17 mouse cellular contexts compared by ENCODE assay signal in the genomic region with DNA sequence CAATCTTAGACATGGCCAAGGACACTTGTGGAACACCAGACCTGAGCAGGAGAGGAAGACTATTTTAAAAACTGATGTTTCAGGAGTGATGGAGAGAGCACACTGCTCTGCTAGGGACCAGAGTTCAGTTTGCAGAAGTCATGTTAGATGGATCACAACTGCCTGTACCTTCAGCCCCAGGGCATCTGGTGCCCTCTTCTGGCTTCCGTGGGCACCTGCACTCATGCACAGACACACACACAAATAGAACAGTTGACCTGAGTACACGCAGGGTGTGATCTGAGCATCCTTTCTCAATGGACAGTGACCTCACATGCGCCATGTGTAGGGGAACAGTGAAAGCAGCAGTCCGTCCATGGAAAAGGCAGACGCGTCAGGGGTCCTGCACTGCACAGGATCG. TPM values are rescaled to one million over a fixed set of nuclear protein-coding genes. Genes with fewer than 3 reads are reported as not detected.
DNase-seq lines count a peak whose midpoint lies in the region; ATAC-seq and TF ChIP-seq lines count a peak whose summit lies in the region.
"Had no signal": no experiment of that assay in that cellular context is flagged by ENCODE, and none has a peak within 500 bp of the region (broad histone marks: within the 10 kb centered on the region; RNA-seq: fewer than 3 reads in every experiment).

No protein-coding gene starts in this region.

- no peak for DNase-seq in gastrocnemius, adult 2 months
- no peak for DNase-seq in gastrocnemius, adult 8-10 months (ENCODE audit: low spot score in 2 of 2)
- DNase-seq in liver, postnatal 0 days = no peak
- no peak for DNase-seq in liver, embryonic 11.5 days (ENCODE audit: low spot score)
- peak; percentile 24 for DNase-seq in A20 (ENCODE audit: low read depth, low spot score)
- no peak for DNase-seq in urinary bladder, postnatal 4 days (ENCODE audit: low spot score in 2 of 2)
- no peak for DNase-seq in embryo, embryonic 10.5 days (ENCODE audit: low spot score)
- DNase-seq: adrenal gland, adult 8-10 months; cerebellum, postnatal 14 days; heart, adult 18-20 months; right cerebral cortex, postnatal 14 days had no signal

- peak; percentile 27; the same call in 1 of the 2 replicates for TF ChIP-seq CTCF in gastrocnemius, adult 2 months (IDR thresholded peaks at IDR 0.05)
- TF ChIP-seq CTCF in liver, postnatal 0 days (IDR thresholded peaks at IDR 0.05; ENCODE audit: low read depth) = peak; percentile 56
- 0 out of 2 replicates have a peak, but pooled peaks have one; percentile 8 for TF ChIP-seq CTCF in cortical plate, adult 2 months (IDR thresholded peaks at IDR 0.05; ENCODE audit: extremely low read depth, insufficient read depth, low read length)

- no peak overlapping the region for H3K27ac ChIP-seq in gastrocnemius, adult 2 months
- H3K27ac ChIP-seq in liver, postnatal 0 days (ENCODE audit: low read depth) = no peak overlapping the region
- no peak overlapping the region for H3K27ac ChIP-seq in liver, embryonic 11.5 days (ENCODE audit: low read depth, low read length)
- no peak overlapping the region for H3K27ac ChIP-seq in cortical plate, adult 2 months (ENCODE audit: insufficient read depth, low read length)

- 94% methylated on average over 7 of the region's 7 CpGs for whole genome bisulfite sequencing in liver, postnatal 0 days (ENCODE audit: insufficient replicate concordance)
- WGBS in liver, embryonic 11.5 days = 96% methylated on average over 7 of the region's 7 CpGs

- H3K4me1 ChIP-seq in liver, postnatal 0 days (ENCODE audit: insufficient read depth) = no peaks in the 10 kb centered on the region
- H3K4me1 ChIP-seq in liver, embryonic 11.5 days (replicated peaks; ENCODE audit: control insufficient read depth, insufficient read depth, low read length) = no peaks in the 10 kb centered on the region; the same call in 1 of the 2 replicates
- H3K4me1 ChIP-seq in cortical plate, adult 2 months (ENCODE audit: control insufficient read depth, insufficient read depth, low read length) = no peaks in the 10 kb centered on the region

- no peak for TF ChIP-seq EP300 in liver, postnatal 0 days (IDR thresholded peaks at IDR 0.05; ENCODE audit: low read depth)

- no peaks in the 10 kb centered on the region for H3K27me3 ChIP-seq in liver, postnatal 0 days (ENCODE audit: insufficient read depth, low read length)
- no peaks in the 10 kb centered on the region for H3K27me3 ChIP-seq in liver, embryonic 11.5 days (replicated peaks; ENCODE audit: control insufficient read depth, insufficient read depth, low read length)

- no peak overlapping the region for H3K4me3 ChIP-seq in gastrocnemius, adult 2 months
- H3K4me3 ChIP-seq in liver, postnatal 0 days (ENCODE audit: low read depth, low read length) = no peak overlapping the region
- no peak overlapping the region for H3K4me3 ChIP-seq in liver, embryonic 11.5 days (ENCODE audit: low read depth, low read length)
- no peak overlapping the region for H3K4me3 ChIP-seq in cortical plate, adult 2 months (ENCODE audit: insufficient read depth, low read length)

- H3K9ac ChIP-seq in liver, postnatal 0 days (replicated peaks) = no peak overlapping the region
- H3K9ac ChIP-seq in liver, embryonic 11.5 days (ENCODE audit: low read depth, low read length) = no peak overlapping the region

- peaks cover 75% of the 10 kb centered on the region for H3K36me3 ChIP-seq in liver, postnatal 0 days (replicated peaks; ENCODE audit: insufficient read depth, low read length)
- H3K36me3 ChIP-seq in liver, embryonic 11.5 days (ENCODE audit: control insufficient read depth, insufficient read depth, low read length) = peaks cover 88% of the 10 kb centered on the region

- no peaks in the 10 kb centered on the region for H3K9me3 ChIP-seq in liver, postnatal 0 days (ENCODE audit: low read length)
- no peaks in the 10 kb centered on the region for H3K9me3 ChIP-seq in liver, embryonic 11.5 days (ENCODE audit: control insufficient read depth, low read length)

- no peak overlapping the region for H3K4me2 ChIP-seq in liver, postnatal 0 days (ENCODE audit: low read depth, low read length)
- no peak overlapping the region for H3K4me2 ChIP-seq in liver, embryonic 11.5 days
- H3K4me2 ChIP-seq: midbrain, embryonic 11.5 days had no signal

- no peak for TF ChIP-seq POLR2A in cortical plate, adult 2 months (IDR thresholded peaks at IDR 0.05; ENCODE audit: extremely low read depth, insufficient read depth, low read length)

- intact Hi-C loops in gastrocnemius, adult 2 months (cut with DNase I) = no loop called here

- no peak for ATAC-seq in liver, postnatal 0 days
- no peak for ATAC-seq in liver, embryonic 11.5 days (replicated peaks; ENCODE audit: low FRiP score)
- ATAC-seq: hindbrain, embryonic 16.5 days had no signal

RNA-seq across cellular contexts. Expression of gene Ctu2, which starts 7.9 kb away (rescaled TPM):
- total RNA-seq in gastrocnemius, adult 2 months (2021) = 1 to 10 TPM; 6.9 to 7.4 TPM
- total RNA-seq in gastrocnemius, adult 8-10 months (2022) = 1 to 10 TPM; 6.1 to 7.2 (median 6.7) TPM
- polyA plus RNA-seq in liver, postnatal 0 days (2015; fragmentation: Nextera tagmentation; extraction: Ambion mirVana) = 17.8 and 20.9 TPM in 2 replicates
- 51.9 and 55.6 TPM in 2 replicates for polyA plus RNA-seq in liver, embryonic 11.5 days (2014; fragmentation: Nextera tagmentation; extraction: Ambion mirVana)
- 43.5 and 43.6 TPM in 2 replicates for polyA plus RNA-seq in cortical plate, adult 2 months (2012; rRNA removed)

RNA-seq across cellular contexts. Expression of gene Rnf166, which starts 8.0 kb away (rescaled TPM):
- 10 to 100 TPM; 30.4 to 32.6 TPM for total RNA-seq in gastrocnemius, adult 2 months (2021)
- 10 to 100 TPM; 29.9 to 37.5 (median 32.4) TPM for total RNA-seq in gastrocnemius, adult 8-10 months (2022)
- 18.5 and 18.9 TPM in 2 replicates for polyA plus RNA-seq in liver, postnatal 0 days (2015; fragmentation: Nextera tagmentation; extraction: Ambion mirVana)
- polyA plus RNA-seq in liver, embryonic 11.5 days (2014; fragmentation: Nextera tagmentation; extraction: Ambion mirVana) = 24.7 and 26.8 TPM in 2 replicates
- polyA plus RNA-seq in cortical plate, adult 2 months (2012; rRNA removed) = 68.2 and 76.8 TPM in 2 replicates

RNA-seq across cellular contexts. Expression of gene Snai3, which starts 23.3 kb away (rescaled TPM):
- 10 to 100 TPM; 11.3 TPM for total RNA-seq in gastrocnemius, adult 2 months (2021)
- 10 to 100 TPM in 3 of 4 experiments, 1 to 10 TPM in 1; 8.9 to 15.4 (median 13.7) TPM for total RNA-seq in gastrocnemius, adult 8-10 months (2022)
- polyA plus RNA-seq in liver, postnatal 0 days (2015; fragmentation: Nextera tagmentation; extraction: Ambion mirVana) = 1.4 and 3.4 TPM in 2 replicates
- polyA plus RNA-seq in liver, embryonic 11.5 days (2014; fragmentation: Nextera tagmentation; extraction: Ambion mirVana) = 0.23 and 0.29 TPM in 2 replicates
- polyA plus RNA-seq in cortical plate, adult 2 months (2012; rRNA removed) = 0.93 and 1.2 TPM in 2 replicates
- total RNA-seq: adrenal gland, adult 8-10 months; layer of hippocampus, postnatal 10 days had no signal
- polyA plus RNA-seq: hindbrain, embryonic 16.5 days; limb, embryonic 11.5 days; midbrain, embryonic 11.5 days had no signal

RNA-seq across cellular contexts. Expression of gene Mvd, which starts 40.7 kb away (rescaled TPM):
- total RNA-seq in gastrocnemius, adult 2 months (2021) = 1 to 10 TPM; 5.1 to 6.4 TPM
- 1 to 10 TPM; 3.4 to 5.5 (median 4.8) TPM for total RNA-seq in gastrocnemius, adult 8-10 months (2022)
- polyA plus RNA-seq in liver, postnatal 0 days (2015; fragmentation: Nextera tagmentation; extraction: Ambion mirVana) = 4.9 and 5.8 TPM in 2 replicates
- 36.5 and 40.6 TPM in 2 replicates for polyA plus RNA-seq in liver, embryonic 11.5 days (2014; fragmentation: Nextera tagmentation; extraction: Ambion mirVana)
- polyA plus RNA-seq in cortical plate, adult 2 months (2012; rRNA removed) = 36.6 and 42.7 TPM in 2 replicates

RNA-seq across cellular contexts. Expression of gene Cyba, which starts 51.1 kb away (rescaled TPM):
- total RNA-seq in gastrocnemius, adult 2 months (2021) = 1 to 10 TPM; 6.7 to 7.7 TPM
- total RNA-seq in gastrocnemius, adult 8-10 months (2022) = 1 to 10 TPM; 3.8 to 8.6 (median 5.7) TPM
- polyA plus RNA-seq in liver, postnatal 0 days (2015; fragmentation: Nextera tagmentation; extraction: Ambion mirVana) = 211 and 220 TPM in 2 replicates
- 201 and 215 TPM in 2 replicates for polyA plus RNA-seq in liver, embryonic 11.5 days (2014; fragmentation: Nextera tagmentation; extraction: Ambion mirVana)
- 19.3 and 19.8 TPM in 2 replicates for polyA plus RNA-seq in cortical plate, adult 2 months (2012; rRNA removed)
- polyA plus RNA-seq: C2C12 had no signal
